In genomic region chr17:32024671-32025073, GRCm38 (mm10) we compare ENCODE assay signal across 9 mouse cellular contexts. TPM values are rescaled to one million over a fixed set of nuclear protein-coding genes. Genes with fewer than 3 reads are reported as not detected.
DNase-seq lines count a peak whose midpoint lies in the region; ATAC-seq lines count a peak whose summit lies in the region.
"Had no signal": no experiment of that assay in that cellular context is flagged by ENCODE, and none has a peak within 500 bp of the region (broad histone marks: within the 10 kb centered on the region; RNA-seq: fewer than 3 reads in every experiment).

No protein-coding gene starts in this region.

- DNase-seq in heart, adult 9 months (ENCODE audit: low spot score in 2 of 2): peak; percentile 23 to 33
- DNase-seq in embryo, embryonic 9.5 days (ENCODE audit: extremely low spot score): peak; percentile 39
- DNase-seq in kidney, postnatal 36 days: peak; percentile 58 to 77
- DNase-seq in lung, postnatal 4 days: peak; percentile 30 to 52
- no peak for DNase-seq in adipocyte (ENCODE audit: low spot score)
- DNase-seq in left cerebral cortex, adult 18-20 months (ENCODE audit: low spot score in 2 of 2): no peak
- DNase-seq in cerebellum, adult 11-12 months: no peak

- H3K4me1 ChIP-seq in heart, embryonic 12.5 days (replicated peaks): peaks cover 6% of the 10 kb centered on the region; the same call in 1 of the 2 replicates
- H3K4me1 ChIP-seq: midbrain, embryonic 13.5 days had no signal

- no peak overlapping the region for H3K9ac ChIP-seq in heart, embryonic 12.5 days
- H3K9ac ChIP-seq: midbrain, embryonic 13.5 days had no signal

- 52% methylated on average over 5 of the region's 5 CpGs for WGBS in heart, embryonic 12.5 days

- no peaks in the 10 kb centered on the region for H3K9me3 ChIP-seq in heart, embryonic 12.5 days (replicated peaks)
- H3K9me3 ChIP-seq: midbrain, embryonic 13.5 days had no signal

- ATAC-seq in heart, embryonic 12.5 days (ENCODE audit: insufficient number of reproducible peaks, low FRiP score): no peak

- H3K27ac ChIP-seq in heart, embryonic 12.5 days (ENCODE audit: poor library complexity, severe bottlenecking): no peak overlapping the region
- H3K27ac ChIP-seq: midbrain, embryonic 13.5 days had no signal

- H3K4me2 ChIP-seq in heart, embryonic 12.5 days: no peak overlapping the region
- H3K4me2 ChIP-seq: midbrain, embryonic 13.5 days had no signal

- H3K27me3 ChIP-seq in heart, embryonic 12.5 days (replicated peaks): no peaks in the 10 kb centered on the region
- H3K27me3 ChIP-seq: midbrain, embryonic 13.5 days had no signal

- no peaks in the 10 kb centered on the region for H3K36me3 ChIP-seq in heart, embryonic 12.5 days
- H3K36me3 ChIP-seq: midbrain, embryonic 13.5 days had no signal

- no peak overlapping the region for H3K4me3 ChIP-seq in heart, embryonic 12.5 days
- H3K4me3 ChIP-seq: midbrain, embryonic 13.5 days had no signal

RNA-seq across cellular contexts. Expression of gene Rrp1b, which starts 11.2 kb away (rescaled TPM):
- 39.9 and 44.1 TPM in 2 replicates for polyA plus RNA-seq in heart, embryonic 12.5 days (2016; fragmentation: Nextera tagmentation; extraction: Ambion mirVana)
- total RNA-seq in left cerebral cortex, adult 18-20 months (2021): 10 to 100 TPM; 19.5 to 19.7 TPM

RNA-seq across cellular contexts. Expression of gene Hsf2bp, which starts 11.5 kb away (rescaled TPM):
- polyA plus RNA-seq in heart, embryonic 12.5 days (2016; fragmentation: Nextera tagmentation; extraction: Ambion mirVana): 0.41 and 0.60 TPM in 2 replicates
- total RNA-seq in left cerebral cortex, adult 18-20 months (2021): 1 to 10 TPM in 1 of 2 experiments, under 1 TPM in 1; 0.72 to 1.8 TPM

Comparison
In these comparisons a context has a peak if more than half of its experiments do, and no peak if none do; other contexts are left out.
1. DNase-seq: peak in heart, adult 9 months (2 of 2), embryo, embryonic 9.5 days (single experiment), kidney, postnatal 36 days (2 of 2) and lung, postnatal 4 days (2 of 2); none in adipocyte (single experiment), left cerebral cortex, adult 18-20 months (0 of 2) and cerebellum, adult 11-12 months (single experiment).